Mouse (Mus musculus) right cerebral cortex, postnatal 36 days (tissue): ENCODE data around the gene Bcl11b.

Experiments used
- DNase-seq, 2 experiments: peaks; one replicate each; pipeline ENCODE4 v3.0.0; 2022; ENCODE audit warnings: low spot score in 2 of 2, mixed read lengths in 1 of 2

The Bcl11b gene

DNA sequence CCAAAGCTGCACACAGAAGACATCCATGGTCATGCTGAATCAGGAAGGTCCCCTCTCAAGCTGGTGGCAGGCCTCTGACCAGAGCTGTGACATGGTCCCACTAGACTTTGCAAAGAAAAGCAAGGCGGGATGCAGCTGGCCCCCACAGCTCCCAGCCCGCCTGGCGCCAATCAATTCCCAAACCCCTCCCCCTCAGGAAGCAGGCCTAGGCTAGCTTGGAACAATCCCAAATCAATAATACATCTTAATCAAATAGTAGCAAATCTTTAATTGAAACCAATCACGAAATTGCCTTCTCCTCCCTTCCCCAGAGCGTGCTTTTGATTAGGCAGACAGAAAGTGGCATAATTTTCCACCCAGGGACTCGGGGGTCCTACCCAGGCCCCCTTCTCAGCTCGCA is 113.1 kb downstream of the Bcl11b start:
- DNase-seq, result no peak

DNA sequence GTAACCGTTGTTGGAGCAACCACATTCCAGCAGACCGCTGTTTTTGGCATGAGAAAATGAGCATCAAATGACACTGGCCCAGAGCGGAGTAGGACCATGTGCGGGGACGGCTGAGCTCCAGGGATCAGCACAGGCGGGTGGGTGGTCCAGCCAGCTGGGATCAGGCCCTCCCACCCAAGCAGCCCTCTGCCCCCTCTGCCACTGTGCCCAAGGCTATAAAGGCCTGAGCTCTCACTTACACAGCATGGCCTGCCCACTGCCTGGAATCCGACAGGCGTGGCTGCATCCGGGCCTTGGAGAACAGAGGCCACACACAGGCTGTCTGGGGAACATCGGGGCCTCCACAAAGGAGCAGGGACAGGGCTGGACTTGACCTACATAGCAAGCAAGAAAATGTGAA is 113.6 kb downstream of the Bcl11b start:
- DNase-seq, result no peak

- no peak for DNase-seq
Observed at GRCm38 (mm10) chr12:107888646-107889045, 114.8 kb downstream of the Bcl11b start.

- DNase-seq, result no peak
Observed at GRCm38 (mm10) chr12:107888049-107888448, 115.4 kb downstream of the Bcl11b start.

- DNase-seq, result no peak
Observed at GRCm38 (mm10) chr12:107887621-107888020, 115.8 kb downstream of the Bcl11b start.

DNA sequence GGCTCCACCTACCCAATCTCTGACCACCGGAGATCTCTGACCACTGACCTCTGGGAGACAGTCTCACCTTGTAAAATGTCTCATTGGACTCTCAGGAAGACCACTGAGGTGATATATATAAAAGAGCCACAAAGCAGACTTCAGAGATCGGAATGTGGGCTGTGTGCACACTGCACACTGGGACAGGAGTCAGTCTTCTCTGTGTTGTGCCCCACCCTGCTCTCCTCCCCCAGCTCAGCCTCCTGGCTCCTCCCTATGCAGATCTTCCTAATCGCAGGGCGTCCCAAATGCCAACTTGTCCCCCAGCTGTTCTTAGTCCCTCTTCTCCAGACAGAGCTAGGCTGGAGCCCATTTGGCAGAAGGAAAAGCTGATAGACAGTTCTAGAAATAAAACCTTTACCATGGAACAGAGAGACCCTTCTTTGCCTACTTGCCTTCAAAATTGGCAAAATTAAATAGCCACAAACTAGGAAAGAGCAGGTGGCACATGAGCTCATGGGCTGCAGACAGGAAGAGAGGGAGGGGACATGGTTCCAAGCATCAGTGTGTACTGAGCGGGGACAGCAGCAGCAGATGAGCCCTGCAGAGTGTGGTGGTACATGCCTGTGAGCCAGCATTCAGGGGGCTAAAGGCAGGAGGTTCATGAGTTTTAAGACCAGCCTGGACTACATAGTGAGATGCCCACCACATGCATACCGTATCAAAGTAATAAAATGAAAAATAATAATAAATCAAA is 118.9 kb downstream of the Bcl11b start:
- DNase-seq, result no peak

DNA sequence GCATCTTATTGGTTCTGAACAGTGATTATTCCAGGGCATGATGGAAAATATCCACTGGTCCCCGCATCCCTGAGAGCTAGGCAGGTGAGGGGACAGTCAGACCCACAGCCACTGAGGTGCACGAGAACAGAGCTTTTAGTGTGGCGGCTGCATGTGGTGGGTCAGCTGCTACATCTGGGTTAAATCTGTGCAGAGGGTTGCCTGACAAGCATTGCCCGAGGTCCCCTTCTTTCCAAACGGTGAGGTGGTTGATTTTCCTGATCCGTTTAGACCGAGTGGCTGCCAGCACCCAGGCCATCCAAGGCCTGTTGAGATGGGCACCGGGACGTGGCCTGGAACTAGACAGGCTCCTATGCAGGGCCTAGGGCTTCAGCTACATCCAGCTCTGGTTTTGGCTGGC is 121.7 kb downstream of the Bcl11b start:
- no peak for DNase-seq

- no peak for DNase-seq
Observed at GRCm38 (mm10) chr12:107880748-107881147, 122.7 kb downstream of the Bcl11b start.

DNA sequence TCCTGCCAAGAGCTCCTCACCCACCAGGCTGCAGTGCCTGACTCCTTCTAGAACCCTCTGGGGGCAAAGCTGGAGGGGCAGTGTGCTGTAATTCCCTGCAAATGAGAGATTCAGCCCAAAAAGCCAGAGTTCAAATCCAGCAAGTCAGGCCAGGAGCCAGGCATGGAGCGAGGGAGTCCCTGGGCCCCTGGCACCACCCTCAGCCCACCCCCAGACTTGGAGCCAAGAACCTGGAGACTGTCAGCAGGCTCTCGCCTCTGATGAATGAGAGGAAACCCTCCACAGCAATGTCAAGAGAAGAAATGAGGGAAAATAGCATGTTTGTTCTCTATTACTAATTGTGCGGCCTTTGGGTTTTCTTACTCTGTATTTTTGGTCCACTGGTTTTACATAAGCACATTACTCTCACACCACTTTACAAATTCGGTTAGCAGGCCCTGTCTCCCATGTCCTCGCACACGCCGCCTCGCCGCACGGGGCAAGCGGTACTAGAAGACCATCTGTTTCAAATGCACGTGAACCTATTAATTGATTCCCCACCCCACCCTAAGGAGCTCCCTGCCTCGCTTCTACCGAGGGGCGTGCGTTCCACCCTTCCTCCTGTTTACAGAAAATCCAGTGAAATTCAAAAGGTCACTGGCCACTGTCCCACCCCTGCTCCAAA is 124.2 kb downstream of the Bcl11b start:
- no peak for DNase-seq

GRCm38 (mm10) chr12:107876237-107876636 is 127.2 kb downstream of the Bcl11b start:
- DNase-seq, result no peak

- DNase-seq, result no peak
Observed at GRCm38 (mm10) chr12:107874467-107875142, 128.8 kb downstream of the Bcl11b start.

DNA sequence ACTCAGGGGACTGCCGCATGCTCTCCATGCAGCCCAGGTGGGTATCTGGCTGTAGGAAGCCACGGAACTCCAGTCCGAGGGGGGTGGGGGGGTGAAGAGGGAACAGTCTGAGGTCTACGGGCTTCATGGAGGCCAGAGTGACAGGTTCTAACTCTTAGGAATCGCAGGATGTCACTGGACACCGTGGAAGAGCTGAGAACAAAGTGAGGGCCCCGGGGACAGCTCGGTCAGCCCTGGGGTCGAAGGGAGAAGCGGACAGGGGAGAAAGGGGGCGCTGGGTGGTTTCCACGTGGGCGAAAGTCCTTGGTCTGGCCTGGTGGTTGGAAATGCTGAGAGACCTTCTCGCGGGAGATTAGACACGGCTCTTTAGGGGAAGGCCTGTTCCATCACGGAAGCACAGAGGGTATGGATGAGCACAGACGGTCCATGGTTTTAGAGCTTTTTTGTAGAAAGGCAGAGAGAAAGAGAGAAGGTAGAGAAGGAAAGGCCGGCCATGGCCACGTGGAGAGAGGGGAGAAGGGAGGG is 133.8 kb downstream of the Bcl11b start:
- DNase-seq, result no peak

- no peak for DNase-seq
Observed at GRCm38 (mm10) chr12:107868291-107868690, 135.1 kb downstream of the Bcl11b start.
